Mouse (Mus musculus) intestine, embryonic 15.5 days (tissue): ENCODE results near the gene Pakap. TPM values are rescaled to one million over a fixed set of nuclear protein-coding genes. Genes with fewer than 3 reads are reported as not detected.

Experiments used
- ATAC-seq: fragments of 200-750 bp; cut with Nextera tagmentation; 2 replicates; pipeline ENCODE4 v1.8.0; 2017; ENCODE audit warnings: moderate TSS enrichment, moderate library complexity
- H3K27ac ChIP-seq: fragments of 300-500 bp; sonication (generic); 2 replicates; pipeline ENCODE4 v1.5.1; 2015; ENCODE audit warnings: mild to moderate bottlenecking, inconsistent platforms
- H3K27me3 ChIP-seq: fragments of 300-500 bp; sonication (generic); replicated peaks from 2 replicates; pipeline ENCODE4 v1.6.1; 2015; ENCODE audit warnings: inconsistent platforms
- H3K36me3 ChIP-seq: fragments of 300-500 bp; sonication (generic); 2 replicates; pipeline ENCODE4 v1.6.1; 2015; ENCODE audit warnings: inconsistent platforms
- H3K4me1 ChIP-seq: fragments of 300-500 bp; sonication (generic); replicated peaks from 2 replicates; pipeline ENCODE4 v1.6.1; 2015; ENCODE audit warnings: inconsistent platforms
- H3K4me2 ChIP-seq: fragments of 300-500 bp; sonication (generic); replicated peaks from 2 replicates; pipeline ENCODE4 v1.6.1; 2015; ENCODE audit warnings: mild to moderate bottlenecking, inconsistent platforms
- H3K4me3 ChIP-seq: fragments of 300-500 bp; sonication (generic); replicated peaks from 2 replicates; pipeline ENCODE4 v1.5.1; 2015; ENCODE audit warnings: inconsistent platforms
- H3K9ac ChIP-seq: fragments of 300-500 bp; sonication (generic); 2 replicates; pipeline ENCODE4 v1.6.1; 2015; ENCODE audit warnings: inconsistent platforms
- H3K9me3 ChIP-seq: fragments of 300-500 bp; sonication (generic); 2 replicates; pipeline ENCODE4 v1.6.1; 2016; ENCODE audit warnings: inconsistent platforms
- WGBS: fragments of 180-500 bp; shearing (Covaris S2); methylation state at CpG from one replicate; pipeline ENCODE4 v1.1.7; 2015; 5-methylcytosine and 5-hydroxymethylcytosine counted together
- polyA plus RNA-seq: library from polyadenylated mRNA; unstranded; fragments of >200 nt; fragmentation: Nextera tagmentation; extraction: Ambion mirVana; gene quantifications from 2 replicates; pipeline ENCODE4 v1.2.1, GENCODE M21; 2015

Gene Pakap
- polyA plus RNA-seq, 1 experiment from 2014 or later: 25.9 TPM

- no peak for ATAC-seq
- no peak overlapping the region for H3K4me3 ChIP-seq
- no peak overlapping the region for H3K27ac ChIP-seq
- H3K9ac ChIP-seq: no peak overlapping the region
- H3K4me2 ChIP-seq: no peak overlapping the region
- no peaks in the 10 kb centered on the region for H3K4me1 ChIP-seq
- 86% methylated on average over 2 of the region's 2 CpGs for WGBS
- no peaks in the 10 kb centered on the region for H3K36me3 ChIP-seq
- no peaks in the 10 kb centered on the region for H3K9me3 ChIP-seq
- H3K27me3 ChIP-seq: no peaks in the 10 kb centered on the region
These were observed 10.9 kb upstream of the Pakap start for GRCm38 (mm10) chr4:57557102-57557501.

- Histone ChIP-seq H3K9ac (no peak overlapping the region), H3K36me3 (no peaks in the 10 kb centered on the region), H3K9me3 (no peaks in the 10 kb centered on the region), H3K27me3 (no peaks in the 10 kb centered on the region), H3K4me2 (no peak overlapping the region), H3K4me1 (no peaks in the 10 kb centered on the region), H3K4me3 (no peak overlapping the region), H3K27ac (no peak overlapping the region)
- WGBS: 70% methylated on average over 1 of the region's 1 CpGs
- ATAC-seq: no peak
These were observed 8.5 kb upstream of the Pakap start for GRCm38 (mm10) chr4:57559438-57559837.

GRCm38 (mm10) chr4:57560010-57560409, 8.0 kb upstream of the Pakap start:
- no peaks in the 10 kb centered on the region for H3K4me1 ChIP-seq
- H3K27ac ChIP-seq: peak overlapping the region; percentile 73; the same call in 1 of the 2 replicates
- no peaks in the 10 kb centered on the region for H3K9me3 ChIP-seq
- H3K27me3 ChIP-seq: no peaks in the 10 kb centered on the region
- peak; percentile 70; the same call in 1 of the 2 replicates for ATAC-seq
- H3K36me3 ChIP-seq: no peaks in the 10 kb centered on the region
- H3K9ac ChIP-seq: no peak overlapping the region
- no peak overlapping the region for H3K4me3 ChIP-seq
- 33% methylated on average over 3 of the region's 3 CpGs for WGBS
- no peak overlapping the region for H3K4me2 ChIP-seq

DNA sequence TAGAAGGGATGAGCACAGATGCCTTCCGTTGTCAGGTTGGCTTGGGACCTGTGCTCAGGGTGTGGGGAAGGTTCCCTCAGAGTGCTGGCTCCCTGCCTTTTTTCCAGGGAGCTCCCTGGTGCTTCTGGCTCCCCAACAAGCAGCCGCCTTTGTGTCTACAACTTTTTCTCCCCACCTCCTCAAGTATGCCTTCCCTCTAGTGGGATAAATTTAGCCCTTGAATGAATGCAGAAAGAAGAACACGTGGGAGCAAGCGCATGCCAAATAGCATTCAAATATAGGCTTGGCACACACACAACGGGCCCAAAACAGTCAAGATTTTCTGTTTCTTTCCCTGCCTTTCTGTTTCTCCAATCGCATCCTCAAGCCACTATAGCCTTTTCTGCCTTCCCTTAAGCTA, 6.9 kb upstream of the Pakap start:
- Histone ChIP-seq H3K9me3 (no peaks in the 10 kb centered on the region), H3K4me3 (no peak overlapping the region), H3K4me1 (no peaks in the 10 kb centered on the region), H3K9ac (no peak overlapping the region), H3K36me3 (no peaks in the 10 kb centered on the region), H3K27me3 (no peaks in the 10 kb centered on the region), H3K27ac (peak overlapping the region; percentile 73), H3K4me2 (no peak overlapping the region)
- peak; percentile 34; the same call in 1 of the 2 replicates for ATAC-seq
- WGBS: 57% methylated on average over 6 of the region's 6 CpGs

DNA sequence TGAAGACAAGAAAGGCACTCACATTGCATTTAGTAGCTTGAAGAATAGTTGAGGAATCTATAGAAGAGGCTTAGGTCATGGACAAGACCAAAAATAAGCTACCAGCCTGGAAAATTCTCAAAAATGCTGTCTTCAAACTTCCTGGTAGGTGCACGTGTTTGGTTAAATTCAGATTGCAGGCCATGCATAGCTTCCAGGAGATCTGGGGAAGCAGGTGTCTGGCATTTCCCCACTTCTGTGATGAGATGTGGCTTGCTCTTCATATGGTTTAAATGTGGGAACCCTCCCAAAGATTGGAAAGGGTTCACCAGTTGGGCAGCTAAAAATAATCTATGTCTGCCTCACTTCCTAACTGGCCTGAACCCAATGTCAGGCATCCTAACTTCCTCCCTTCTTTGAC, 2.7 kb upstream of the Pakap start:
- 89% methylated on average over 1 of the region's 1 CpGs for WGBS
- ATAC-seq: no peak
- H3K9ac ChIP-seq: no peak overlapping the region
- no peaks in the 10 kb centered on the region for H3K9me3 ChIP-seq
- no peak overlapping the region for H3K4me2 ChIP-seq
- no peak overlapping the region for H3K27ac ChIP-seq
- H3K4me1 ChIP-seq: peaks cover 12% of the 10 kb centered on the region; the same call in 1 of the 2 replicates
- H3K4me3 ChIP-seq: no peak overlapping the region
- no peaks in the 10 kb centered on the region for H3K36me3 ChIP-seq
- H3K27me3 ChIP-seq: peaks cover 7% of the 10 kb centered on the region; the same call in 1 of the 2 replicates

GRCm38 (mm10) chr4:57565811-57566210, 2.2 kb upstream of the Pakap start:
- 61% methylated on average over 2 of the region's 2 CpGs for WGBS
- no peak overlapping the region for H3K4me3 ChIP-seq
- no peak for ATAC-seq

GRCm38 (mm10) chr4:57568268-57569068, 489 bp downstream of the Pakap start:
- H3K27ac ChIP-seq: peak overlapping the region; percentile 74
- peak overlapping the region; percentile 94 for H3K4me2 ChIP-seq
- H3K4me1 ChIP-seq: peaks cover 15% of the 10 kb centered on the region; the same call in 1 of the 2 replicates
- 36% methylated on average over 19 of the region's 19 CpGs for WGBS
- peak; percentile 51; the same call in 1 of the 2 replicates for ATAC-seq
- no peaks in the 10 kb centered on the region for H3K9me3 ChIP-seq
- H3K27me3 ChIP-seq: peaks cover 7% of the 10 kb centered on the region; the same call in 1 of the 2 replicates
- H3K4me3 ChIP-seq: peak overlapping the region; percentile 57
- H3K9ac ChIP-seq: peak overlapping the region; percentile 61
- H3K36me3 ChIP-seq: no peaks in the 10 kb centered on the region

More at GRCm38 (mm10) chr4:57565811-57566210, 2.2 kb upstream of the Pakap start:
- no peaks in the 10 kb centered on the region for H3K9me3 ChIP-seq
- no peak overlapping the region for H3K27ac ChIP-seq
- H3K36me3 ChIP-seq: no peaks in the 10 kb centered on the region
- no peak overlapping the region for H3K9ac ChIP-seq
- no peak overlapping the region for H3K4me2 ChIP-seq
- peaks cover 15% of the 10 kb centered on the region; the same call in 1 of the 2 replicates for H3K4me1 ChIP-seq
- H3K27me3 ChIP-seq: peaks cover 7% of the 10 kb centered on the region; the same call in 1 of the 2 replicates

DNA sequence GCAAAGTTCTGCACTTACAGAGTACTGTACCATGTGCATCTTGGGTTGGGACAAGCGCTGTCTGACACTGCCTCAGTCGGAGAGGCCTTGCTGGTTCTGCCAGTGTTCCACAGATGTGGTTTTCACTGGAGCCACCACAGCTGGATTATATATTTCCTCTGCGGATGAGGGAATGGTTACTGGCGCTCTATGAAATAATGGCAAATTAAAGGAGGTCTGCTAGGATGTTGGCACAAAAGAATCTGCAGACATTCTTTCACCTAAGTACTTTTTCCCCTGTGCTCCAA, 1.0 kb downstream of the Pakap start:
- Histone ChIP-seq H3K4me3 (peak overlapping the region; percentile 57), H3K4me1 (peaks cover 15% of the 10 kb centered on the region; the same call in 1 of the 2 replicates), H3K9me3 (no peaks in the 10 kb centered on the region), H3K4me2 (peak overlapping the region; percentile 94), H3K27ac (0 out of 2 replicates have a peak overlapping the region, but pooled peaks have one; percentile 74), H3K27me3 (peaks cover 7% of the 10 kb centered on the region; the same call in 1 of the 2 replicates), H3K36me3 (no peaks in the 10 kb centered on the region), H3K9ac (0 out of 2 replicates have a peak overlapping the region, but pooled peaks have one; percentile 61)
- WGBS: 54% methylated on average over 4 of the region's 4 CpGs
- no peak for ATAC-seq

- Histone ChIP-seq H3K27ac (no peak overlapping the region), H3K4me1 (peaks cover 15% of the 10 kb centered on the region; the same call in 1 of the 2 replicates), H3K9me3 (no peaks in the 10 kb centered on the region), H3K9ac (no peak overlapping the region), H3K27me3 (peaks cover 7% of the 10 kb centered on the region; the same call in 1 of the 2 replicates), H3K4me3 (peak overlapping the region; percentile 57), H3K36me3 (no peaks in the 10 kb centered on the region), H3K4me2 (peak overlapping the region; percentile 94)
- 68% methylated on average over 6 of the region's 6 CpGs for WGBS
- ATAC-seq: no peak
These were observed 1.7 kb downstream of the Pakap start for GRCm38 (mm10) chr4:57569711-57570110.

DNA sequence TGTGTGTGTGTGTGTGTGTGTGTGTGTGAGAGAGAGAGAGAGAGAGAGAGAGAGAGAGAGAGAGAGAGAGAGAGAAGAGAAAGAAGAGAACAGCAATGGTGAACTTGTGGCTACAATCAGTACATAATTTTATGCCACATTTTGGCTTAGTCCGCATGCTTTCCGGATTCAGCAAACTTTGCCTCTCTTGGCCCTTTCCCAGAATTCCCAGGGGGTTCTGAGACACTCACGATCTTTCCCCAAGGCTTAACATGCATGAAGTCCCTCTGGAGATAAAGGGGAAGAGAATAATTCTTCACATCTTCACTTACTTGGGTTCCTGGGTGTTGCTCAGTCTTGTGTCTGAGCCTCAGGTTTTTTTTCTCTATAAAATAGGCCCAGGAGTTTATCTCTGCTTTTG, 2.2 kb downstream of the Pakap start:
- Histone ChIP-seq H3K4me2 (peak overlapping the region; percentile 94; the same call in 1 of the 2 replicates), H3K4me1 (peaks cover 15% of the 10 kb centered on the region; the same call in 1 of the 2 replicates), H3K9ac (no peak overlapping the region), H3K36me3 (no peaks in the 10 kb centered on the region), H3K9me3 (no peaks in the 10 kb centered on the region), H3K4me3 (0 out of 2 replicates have a peak overlapping the region, but pooled peaks have one; percentile 57), H3K27ac (no peak overlapping the region), H3K27me3 (peaks cover 7% of the 10 kb centered on the region; the same call in 1 of the 2 replicates)
- 73% methylated on average over 3 of the region's 3 CpGs for WGBS
- no peak for ATAC-seq

DNA sequence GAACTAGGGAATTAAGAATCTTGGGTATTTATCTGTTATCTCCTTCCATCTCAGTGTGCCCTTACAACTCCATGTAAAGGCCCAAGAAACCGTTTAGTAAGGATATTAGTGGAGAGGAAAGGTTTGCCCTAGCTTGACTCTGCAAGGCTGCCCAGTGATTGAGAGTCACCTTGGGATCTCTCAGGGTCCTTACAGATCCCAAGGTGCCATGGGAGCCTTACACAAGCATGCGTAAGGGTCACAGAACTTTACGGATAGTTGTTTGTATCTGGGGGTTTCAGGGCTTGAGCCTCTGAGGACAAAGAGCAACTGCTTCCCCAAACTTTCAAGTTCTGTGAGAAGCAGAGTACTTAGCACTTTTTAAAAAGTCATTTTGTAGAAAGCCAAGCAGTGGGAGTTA, 6.2 kb downstream of the Pakap start:
- no peak overlapping the region for H3K4me2 ChIP-seq
- no peaks in the 10 kb centered on the region for H3K9me3 ChIP-seq
- H3K4me3 ChIP-seq: no peak overlapping the region
- no peak overlapping the region for H3K9ac ChIP-seq
- no peak for ATAC-seq
- no peak overlapping the region for H3K27ac ChIP-seq
- 88% methylated on average over 3 of the region's 3 CpGs for WGBS
- no peaks in the 10 kb centered on the region for H3K36me3 ChIP-seq
- H3K4me1 ChIP-seq: 0 out of 2 replicates have a peak, but pooled peaks cover 3% of the 10 kb centered on the region
- no peaks in the 10 kb centered on the region for H3K27me3 ChIP-seq

DNA sequence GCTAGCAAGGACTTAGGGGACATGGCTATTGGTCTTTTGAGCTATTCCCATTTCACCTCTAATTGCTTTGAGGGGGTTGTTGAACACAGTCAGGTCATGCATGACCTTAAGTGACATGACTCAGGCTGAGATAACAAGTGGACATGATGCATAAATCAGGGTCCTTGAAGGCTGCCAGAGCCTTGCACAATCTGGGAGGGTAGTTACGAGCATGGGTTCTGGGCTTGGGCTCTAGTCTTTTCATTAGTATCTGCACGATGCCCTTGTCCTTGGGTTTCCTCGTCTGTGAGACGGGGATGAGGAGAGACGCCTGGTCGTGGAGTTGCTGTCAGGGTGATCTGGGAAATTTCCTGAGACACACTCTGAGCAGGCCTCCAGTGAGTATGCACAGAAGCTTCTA, 6.7 kb downstream of the Pakap start:
- 0 out of 2 replicates have a peak, but pooled peaks cover 3% of the 10 kb centered on the region for H3K4me1 ChIP-seq
- WGBS: 63% methylated on average over 6 of the region's 6 CpGs
- H3K27ac ChIP-seq: no peak overlapping the region
- no peak overlapping the region for H3K4me2 ChIP-seq
- H3K9me3 ChIP-seq: no peaks in the 10 kb centered on the region
- no peaks in the 10 kb centered on the region for H3K36me3 ChIP-seq
- H3K4me3 ChIP-seq: no peak overlapping the region
- ATAC-seq: no peak
- no peaks in the 10 kb centered on the region for H3K27me3 ChIP-seq
- H3K9ac ChIP-seq: no peak overlapping the region
